Mouse (Mus musculus) mouse embryonic stem cell (cell line): ENCODE data around the gene Agr2.

Experiments
- in situ Hi-C, 2 experiments: fragments of 300-500 bp; cut with MboI; formaldehyde crosslinking; loops; 1 replicate in 1 of 2; 3 replicates in 1 of 2; pipeline ENCODE4 v1.14.3; 2019 to 2020; ENCODE audit warnings: low sequenced_read_pairs in 2 of 2, low pct_unique_long_range_greater_than_20kb in 1 of 2, mixed read lengths in 1 of 2; ENCODE audit not compliant: unreplicated experiment in 1 of 2

Agr2 gene

DNA sequence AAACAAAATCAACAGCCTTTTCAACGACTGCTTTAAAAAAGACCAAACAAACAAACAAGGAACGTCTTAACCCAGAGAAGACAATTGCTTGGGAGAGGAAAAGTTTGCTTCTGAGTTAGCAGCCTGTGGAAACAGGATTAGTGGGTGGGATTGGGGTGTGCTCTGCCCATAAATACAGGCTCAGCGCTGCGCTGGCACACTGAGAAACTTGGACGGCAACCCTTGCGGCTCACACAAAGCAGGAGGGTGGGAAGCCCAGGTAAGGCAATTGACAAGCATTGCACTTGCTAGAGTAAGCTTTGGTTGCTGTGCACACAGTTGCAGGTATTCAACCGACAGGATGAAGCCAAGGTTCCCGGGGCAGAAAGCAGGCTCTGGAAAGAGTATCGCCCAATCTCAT is at the start of gene Agr2:
Agr2 (plus strand) TSS at position 197 of the 400 bp plus-strand sequence.
- in situ Hi-C loops: no loop called here

- in situ Hi-C loops: loop anchor here in 1 of 2 experiments (10.0 kb wide), 1 partner anchor 57 kb away; no protein-coding TSS in a partner anchor
These were observed 41.0 kb upstream of the Agr2 start for GRCm38 (mm10) chr12:35951757-35952156.

DNA sequence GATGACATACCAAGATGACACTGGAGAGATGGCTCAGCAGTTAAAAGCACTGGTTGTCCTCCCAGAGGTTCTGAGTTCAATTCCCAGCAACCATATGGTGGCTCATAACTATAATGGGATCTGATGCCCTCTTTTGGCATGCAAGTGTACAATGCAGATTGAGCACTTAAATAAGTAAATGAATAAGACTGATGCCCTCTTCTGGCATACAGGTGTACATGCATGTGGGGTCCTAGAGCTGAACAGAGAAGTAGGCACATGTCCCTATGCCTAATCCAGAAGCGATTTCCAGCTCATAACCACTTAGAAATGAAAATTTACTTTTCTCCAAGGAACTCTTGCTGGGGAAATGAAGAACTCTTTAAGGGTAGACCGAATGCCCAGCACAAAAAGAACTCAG is 35.5 kb upstream of the Agr2 start:
- in situ Hi-C loops: loop anchor here in 1 of 2 experiments (10.0 kb wide), 1 partner anchor 62 kb away; no protein-coding TSS in a partner anchor

DNA sequence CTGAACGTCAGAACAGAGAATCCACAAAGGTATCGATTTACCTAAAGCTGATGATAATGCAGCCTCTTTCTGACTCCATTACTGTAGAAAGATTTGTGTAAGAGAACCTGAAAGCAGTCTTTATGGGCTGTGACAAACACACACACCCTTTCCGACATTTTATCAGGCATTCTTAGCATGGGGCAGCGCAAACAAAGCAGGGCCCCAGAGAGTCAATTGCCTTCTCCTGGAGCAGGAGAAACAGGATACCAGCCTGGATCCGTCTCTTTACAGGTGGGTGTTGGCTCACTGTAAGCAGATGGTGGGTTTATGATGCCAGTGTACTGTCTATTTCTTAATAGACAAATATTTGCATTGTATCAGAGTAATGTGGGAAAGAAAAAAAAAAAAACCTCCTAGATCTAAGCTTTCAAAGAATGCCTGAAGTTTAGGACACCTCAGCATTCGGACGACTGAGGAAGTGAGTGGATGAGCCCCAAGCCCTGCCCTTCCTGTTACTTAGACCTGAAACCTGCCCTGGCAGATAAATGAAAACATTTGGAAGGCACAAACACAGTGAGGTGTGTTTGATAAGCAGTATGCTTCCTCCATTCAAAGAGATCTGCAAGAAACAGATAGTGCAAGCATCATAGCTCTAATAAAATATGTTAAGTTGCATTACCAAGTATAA is 26.5 kb upstream of the Agr2 start:
- in situ Hi-C loops: no loop called here

- in situ Hi-C loops: no loop called here
These were observed 26.0 kb upstream of the Agr2 start for GRCm38 (mm10) chr12:35966768-35967141.

- in situ Hi-C loops: no loop called here
These were observed 16.8 kb upstream of the Agr2 start for GRCm38 (mm10) chr12:35975898-35976297.

GRCm38 (mm10) chr12:35977633-35978246 is 15.0 kb upstream of the Agr2 start:
- in situ Hi-C loops: no loop called here

DNA sequence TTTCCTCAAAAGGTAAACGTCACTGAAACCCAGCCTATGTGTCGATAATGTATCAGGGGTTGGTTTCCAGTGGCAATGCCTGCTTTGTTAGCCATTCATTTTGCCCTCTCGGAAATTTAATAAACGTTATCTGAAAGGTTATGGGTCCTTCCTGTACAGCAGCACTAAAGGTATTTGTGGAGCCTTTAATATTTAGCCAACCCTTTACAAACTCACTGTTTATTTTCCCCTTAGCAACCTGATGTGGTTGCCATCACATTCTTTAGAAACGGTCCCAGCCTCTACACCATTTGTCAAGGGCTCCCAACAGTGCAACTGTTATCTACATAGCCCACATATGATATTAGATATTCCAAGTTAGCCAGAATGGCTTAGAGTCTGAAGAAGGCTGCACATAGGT is 13.1 kb upstream of the Agr2 start:
- in situ Hi-C loops: no loop called here

GRCm38 (mm10) chr12:35981732-35982360 is 10.9 kb upstream of the Agr2 start:
- in situ Hi-C loops: no loop called here

GRCm38 (mm10) chr12:35983472-35983871 is 9.2 kb upstream of the Agr2 start:
- in situ Hi-C loops: no loop called here

GRCm38 (mm10) chr12:35984743-35985142 is 8.0 kb upstream of the Agr2 start:
- in situ Hi-C loops: no loop called here

DNA sequence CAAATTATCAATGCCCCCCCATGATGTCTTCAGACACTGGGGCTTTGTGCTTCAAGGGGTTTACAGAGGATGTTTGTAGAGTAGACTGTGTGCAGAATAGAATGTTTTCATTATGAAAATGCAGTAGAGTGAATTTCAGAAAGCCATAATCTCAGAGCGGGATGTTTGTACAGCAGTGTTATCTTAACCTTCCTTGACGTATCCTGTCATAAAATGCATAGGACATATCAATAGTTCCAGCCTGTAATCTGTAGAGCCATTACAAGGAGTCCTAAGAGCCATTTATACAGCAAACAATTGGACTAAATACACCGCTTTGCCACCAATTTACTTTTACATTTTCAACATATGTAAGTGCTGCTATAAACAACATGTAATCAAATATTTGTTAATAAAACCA is 876 bp downstream of the Agr2 start:
- in situ Hi-C loops: no loop called here

- in situ Hi-C loops: no loop called here
These were observed 1.4 kb downstream of the Agr2 start for GRCm38 (mm10) chr12:35994098-35994497.

DNA sequence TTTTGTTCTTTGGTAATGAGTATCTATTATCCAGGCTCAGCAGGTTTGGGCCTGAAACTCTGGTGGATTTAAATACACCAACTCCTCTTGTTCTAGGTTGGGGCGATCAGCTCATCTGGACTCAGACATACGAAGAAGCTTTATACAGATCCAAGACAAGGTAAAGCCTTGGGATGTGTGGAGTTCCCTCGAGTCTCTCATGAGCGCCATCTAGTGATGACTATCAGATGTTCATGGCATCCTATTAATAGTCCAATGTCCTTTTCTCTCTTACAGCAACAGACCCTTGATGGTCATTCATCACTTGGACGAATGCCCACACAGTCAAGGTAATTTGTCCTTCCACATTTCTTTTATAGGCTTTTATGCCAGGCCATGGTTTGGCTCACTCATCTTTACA is 3.1 kb downstream of the Agr2 start:
- in situ Hi-C loops: no loop called here

DNA sequence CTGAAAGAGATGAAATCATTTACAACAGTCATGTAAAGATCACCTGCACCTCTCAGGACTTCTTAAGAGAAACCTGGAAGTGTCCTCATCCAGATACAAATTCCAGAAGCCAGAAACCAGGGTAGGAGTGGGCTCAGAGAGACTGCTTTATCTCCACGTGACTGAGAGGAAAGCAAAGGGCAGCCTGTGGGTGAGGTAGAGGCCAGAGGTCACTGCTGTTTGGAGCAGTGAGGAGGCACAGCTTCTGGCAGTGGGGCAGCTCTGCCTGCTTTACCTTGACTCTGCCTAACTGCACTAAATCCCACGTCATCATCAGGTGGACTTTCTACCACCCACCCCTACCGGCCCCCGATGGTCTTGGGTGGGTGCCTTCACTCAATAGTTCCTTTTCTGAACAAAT is 12.0 kb downstream of the Agr2 start:
- in situ Hi-C loops: no loop called here

DNA sequence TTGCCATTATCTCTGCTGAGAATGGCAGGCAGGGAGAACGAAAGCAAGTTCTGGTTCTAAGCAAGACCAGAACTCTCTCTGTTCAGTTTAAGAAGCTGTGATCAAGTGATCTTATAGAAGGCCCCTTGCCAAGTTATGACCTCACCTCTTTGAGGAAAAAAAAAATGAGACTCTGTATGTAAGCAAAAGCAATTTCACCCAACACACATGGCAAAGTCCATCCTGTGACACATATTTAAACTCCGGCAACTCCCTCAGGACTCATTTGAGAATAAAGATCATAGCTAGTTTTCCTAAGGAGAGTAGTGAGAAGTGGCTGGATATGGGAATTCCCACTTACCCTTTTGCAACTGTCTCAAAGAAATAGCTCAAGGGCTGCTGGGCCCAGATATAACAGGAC is 14.9 kb downstream of the Agr2 start:
- in situ Hi-C loops: no loop called here

DNA sequence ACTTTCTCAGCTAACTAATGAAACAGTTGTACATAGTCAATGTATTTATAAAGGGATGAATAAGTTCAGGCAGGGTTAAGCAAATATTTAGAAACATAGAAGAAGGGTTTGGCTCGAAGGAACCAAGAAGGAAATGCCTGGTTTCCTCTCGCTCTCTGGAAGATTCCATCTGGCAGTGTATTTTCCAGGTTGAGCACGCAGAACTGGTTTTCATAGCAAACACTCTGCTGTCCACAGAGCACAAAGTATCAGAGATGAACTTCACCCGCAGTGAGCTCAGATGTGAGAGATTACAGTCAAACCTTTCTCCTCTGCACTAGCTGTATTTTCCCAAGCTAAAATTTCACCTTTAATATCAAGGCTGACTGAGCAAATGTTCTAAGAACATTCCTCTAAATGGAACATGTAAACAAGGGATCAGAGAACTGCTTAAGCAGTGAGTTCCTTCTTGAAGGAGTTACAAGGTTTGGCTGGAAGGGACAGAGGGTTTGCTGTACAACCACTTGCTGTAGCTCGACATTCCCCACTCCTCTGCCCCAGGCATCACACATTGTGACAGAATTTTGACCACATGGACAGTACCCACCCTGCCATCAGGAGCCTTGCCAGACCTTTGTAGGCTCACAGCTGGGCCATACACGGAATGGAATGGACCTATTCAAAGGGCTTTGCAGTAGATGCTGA is 15.8 kb downstream of the Agr2 start:
- in situ Hi-C loops: no loop called here

DNA sequence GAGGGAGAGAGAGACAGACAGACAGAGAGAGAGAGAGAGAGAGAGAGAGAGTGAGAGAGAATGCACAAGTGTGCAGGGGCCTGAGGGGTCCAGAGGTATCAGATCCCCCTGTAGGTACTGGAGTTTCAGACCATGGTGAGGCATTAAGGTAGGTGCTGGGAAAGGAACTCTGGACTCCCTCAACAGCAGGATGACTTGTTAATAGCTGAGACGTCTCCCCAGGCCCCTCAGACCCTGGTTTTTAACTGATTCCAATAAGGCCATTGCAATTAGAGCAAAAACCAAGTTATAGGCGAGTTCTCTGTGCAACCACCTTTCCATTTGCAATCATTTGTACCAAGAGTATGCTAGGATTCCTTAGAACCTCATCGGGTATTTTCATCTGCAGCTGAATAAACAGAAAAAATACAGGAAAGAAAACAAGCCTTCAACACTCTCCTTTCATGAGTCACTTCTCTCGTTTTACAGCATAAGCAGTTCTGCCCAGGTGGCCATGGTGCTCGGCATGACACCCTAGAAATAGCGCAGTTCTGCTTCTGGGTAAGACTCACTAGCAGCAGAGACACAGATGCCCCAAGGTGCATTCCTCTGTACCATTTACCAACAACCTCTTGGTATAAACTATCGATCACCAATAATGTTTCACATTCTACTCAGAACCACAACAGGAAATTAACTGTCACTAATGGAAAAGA is 20.7 kb downstream of the Agr2 start:
- in situ Hi-C loops: no loop called here

DNA sequence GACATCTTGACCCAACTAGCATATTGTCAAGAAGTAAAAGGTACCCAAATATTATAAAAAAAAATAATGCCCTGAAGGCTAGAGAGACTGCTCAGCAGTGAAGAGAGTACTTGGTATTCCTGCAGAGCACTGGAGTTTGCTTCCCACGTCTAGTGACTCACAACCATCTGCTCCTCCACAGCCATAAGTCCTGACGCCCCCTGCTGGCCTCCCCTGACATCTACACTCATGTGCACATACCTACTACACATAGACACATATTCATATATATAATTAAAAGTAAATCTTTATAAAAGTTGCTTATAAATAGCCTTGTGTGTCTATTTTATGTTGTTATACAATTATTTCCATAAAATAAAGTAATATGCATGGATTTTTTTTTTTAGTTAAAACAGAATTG is 25.1 kb downstream of the Agr2 start:
- in situ Hi-C loops: no loop called here
